Mouse (Mus musculus): ENCODE measurements around the gene Fgfr2. TPM values are rescaled to one million over a fixed set of nuclear protein-coding genes. Genes with fewer than 3 reads are reported as not detected.
"Not testable (repeated sequence)": the region's sequence is repeated elsewhere in the genome, so short reads cannot be mapped to it uniquely, and the experiment has no call there.

Fgfr2 gene
- polyA plus RNA-seq, 1 experiment from 2014 or later, result 92.5 TPM

GRCm38 (mm10) chr7:131391761-131392160, 1731.4 kb downstream of the Fgfr2 start:
- H3K27ac ChIP-seq; H3K27me3 ChIP-seq (ENCODE audit: insufficient read depth, poor library complexity, severe bottlenecking); DNase-seq (ENCODE audit: low spot score); H3K4me3 ChIP-seq; H3K4me1 ChIP-seq (replicated peaks); H3K9me3 ChIP-seq: not testable (repeated sequence)
- 92% methylated on average over 7 of the region's 7 CpGs for WGBS
- H3K36me3 ChIP-seq, result peaks cover 66% of the 10 kb centered on the region

DNA sequence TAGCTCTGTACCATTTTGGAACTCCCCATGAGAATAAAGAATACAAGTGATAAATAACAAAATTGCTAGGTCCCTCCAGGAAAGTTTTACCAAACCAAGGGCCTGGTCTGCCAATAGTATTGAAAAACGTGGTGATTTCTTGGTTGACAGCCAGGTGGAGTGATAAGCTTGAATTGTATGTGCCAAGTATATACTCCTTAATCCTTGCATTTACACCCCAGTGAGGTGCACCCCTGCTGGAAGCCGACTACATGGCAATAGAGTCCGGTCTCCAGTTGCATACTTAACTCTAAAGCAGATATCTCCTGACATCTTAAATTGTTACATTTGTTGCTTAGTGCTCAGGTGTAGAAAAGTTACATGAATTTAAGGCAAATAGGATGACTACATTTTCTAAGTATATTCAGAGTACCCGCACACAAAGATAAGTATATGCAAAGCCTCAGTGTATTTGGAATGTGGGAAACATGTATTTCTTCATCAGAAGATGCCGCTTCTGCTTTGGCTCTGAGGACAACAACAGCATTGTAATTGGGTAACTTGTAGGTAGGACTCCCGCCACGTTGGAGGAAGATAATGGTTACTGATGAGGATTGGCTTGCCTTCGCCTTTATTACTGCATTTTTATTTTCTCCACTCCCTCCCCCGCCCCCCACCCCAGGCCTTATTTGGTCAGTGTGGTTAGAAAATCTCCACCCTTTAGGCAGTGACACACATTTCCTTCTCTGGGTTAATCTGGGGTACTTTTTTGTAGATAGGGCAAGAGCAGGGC, 1751.1 kb downstream of the Fgfr2 start:
- H3K4me3 ChIP-seq, result peak overlapping the region; percentile 63
- H3K4me1 ChIP-seq (replicated peaks), result peaks cover 16% of the 10 kb centered on the region
- H3K9me3 ChIP-seq, result no peaks in the 10 kb centered on the region
- peak overlapping the region; percentile 92; the same call in 1 of the 2 replicates for H3K27ac ChIP-seq
- H3K36me3 ChIP-seq, result peaks cover 19% of the 10 kb centered on the region
- H3K27me3 ChIP-seq (ENCODE audit: insufficient read depth, poor library complexity, severe bottlenecking), result no peaks in the 10 kb centered on the region
- DNase-seq (ENCODE audit: low spot score), result no peak
- 77% methylated on average over 9 of the region's 9 CpGs for WGBS

- WGBS, result 9% methylated on average over 9 of the region's 9 CpGs
- H3K9me3 ChIP-seq, result no peaks in the 10 kb centered on the region
- no peak for DNase-seq (ENCODE audit: low spot score)
- peak overlapping the region; percentile 92 for H3K27ac ChIP-seq
- peak overlapping the region; percentile 63 for H3K4me3 ChIP-seq
- peaks cover 19% of the 10 kb centered on the region for H3K36me3 ChIP-seq
- peaks cover 16% of the 10 kb centered on the region for H3K4me1 ChIP-seq (replicated peaks)
- H3K27me3 ChIP-seq (ENCODE audit: insufficient read depth, poor library complexity, severe bottlenecking), result no peaks in the 10 kb centered on the region
These were observed 1751.7 kb downstream of the Fgfr2 start for GRCm38 (mm10) chr7:131371470-131371860.

DNA sequence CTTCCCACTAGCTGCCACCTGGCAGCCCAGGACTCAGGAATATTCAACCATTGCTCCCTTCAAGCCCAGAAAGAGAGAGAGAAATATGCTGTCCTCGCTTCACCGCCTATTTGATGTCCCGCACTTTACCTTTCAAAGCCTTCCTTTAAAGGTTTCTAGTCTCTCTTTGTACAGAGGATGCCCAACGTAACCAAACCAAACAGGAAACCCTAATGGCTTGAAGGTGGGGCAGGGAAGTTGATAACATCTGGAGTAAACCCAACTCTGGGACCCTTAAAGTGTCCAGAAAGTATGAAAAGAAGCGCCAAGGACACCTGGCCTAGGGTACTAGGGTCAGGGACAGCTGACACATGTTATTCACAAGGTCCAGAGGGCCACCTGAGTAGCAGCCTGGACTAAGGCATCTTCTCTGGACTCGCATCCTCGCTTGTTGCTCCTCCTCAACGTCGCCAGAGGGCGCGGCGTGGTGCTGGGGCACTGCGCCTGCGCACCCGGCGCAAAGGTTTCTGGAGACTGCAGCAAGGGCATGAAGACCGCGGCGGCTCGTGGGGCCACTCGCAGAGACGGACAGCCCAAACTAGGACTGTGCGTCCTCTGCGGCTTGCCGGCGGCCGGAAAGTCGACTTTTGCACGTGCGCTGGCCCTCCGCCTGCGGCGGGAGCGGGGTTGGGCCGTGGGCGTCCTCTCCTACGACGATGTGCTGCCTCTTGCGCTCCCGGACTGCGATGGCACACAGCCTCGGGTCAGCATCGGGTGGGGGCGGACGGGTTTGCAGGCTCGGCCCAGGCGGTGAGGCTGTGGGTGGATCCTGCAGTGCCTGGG, 1752.3 kb downstream of the Fgfr2 start, which contains the start of gene Pstk:
TSS of gene Pstk (plus strand) at position 494 of the 822 bp plus-strand sequence.
- DNase-seq (ENCODE audit: low spot score), result peak; percentile 92
- Histone ChIP-seq H3K4me3 (peak within 1 kb of the TSS; percentile 63), H3K9me3 (no peaks in the 10 kb centered on the region), H3K4me1 (replicated peaks) (peaks cover 16% of the 10 kb centered on the region), H3K27me3 (ENCODE audit: insufficient read depth, poor library complexity, severe bottlenecking) (no peaks in the 10 kb centered on the region), H3K36me3 (peaks cover 19% of the 10 kb centered on the region), H3K27ac (peak within 1 kb of the TSS; percentile 92)
- WGBS, result 5% methylated on average over 47 of the region's 47 CpGs

GRCm38 (mm10) chr7:131364131-131364530, 1759.0 kb downstream of the Fgfr2 start:
- peaks cover 19% of the 10 kb centered on the region for H3K36me3 ChIP-seq
- peaks cover 6% of the 10 kb centered on the region; the same call in 1 of the 2 replicates for H3K27me3 ChIP-seq (ENCODE audit: insufficient read depth, poor library complexity, severe bottlenecking)
- H3K9me3 ChIP-seq, result no peaks in the 10 kb centered on the region
- no peak overlapping the region for H3K27ac ChIP-seq
- peaks cover 20% of the 10 kb centered on the region for H3K4me1 ChIP-seq (replicated peaks)
- no peak for DNase-seq (ENCODE audit: low spot score)
- H3K4me3 ChIP-seq, result no peak overlapping the region
- 91% methylated on average over 8 of the region's 8 CpGs for WGBS

DNA sequence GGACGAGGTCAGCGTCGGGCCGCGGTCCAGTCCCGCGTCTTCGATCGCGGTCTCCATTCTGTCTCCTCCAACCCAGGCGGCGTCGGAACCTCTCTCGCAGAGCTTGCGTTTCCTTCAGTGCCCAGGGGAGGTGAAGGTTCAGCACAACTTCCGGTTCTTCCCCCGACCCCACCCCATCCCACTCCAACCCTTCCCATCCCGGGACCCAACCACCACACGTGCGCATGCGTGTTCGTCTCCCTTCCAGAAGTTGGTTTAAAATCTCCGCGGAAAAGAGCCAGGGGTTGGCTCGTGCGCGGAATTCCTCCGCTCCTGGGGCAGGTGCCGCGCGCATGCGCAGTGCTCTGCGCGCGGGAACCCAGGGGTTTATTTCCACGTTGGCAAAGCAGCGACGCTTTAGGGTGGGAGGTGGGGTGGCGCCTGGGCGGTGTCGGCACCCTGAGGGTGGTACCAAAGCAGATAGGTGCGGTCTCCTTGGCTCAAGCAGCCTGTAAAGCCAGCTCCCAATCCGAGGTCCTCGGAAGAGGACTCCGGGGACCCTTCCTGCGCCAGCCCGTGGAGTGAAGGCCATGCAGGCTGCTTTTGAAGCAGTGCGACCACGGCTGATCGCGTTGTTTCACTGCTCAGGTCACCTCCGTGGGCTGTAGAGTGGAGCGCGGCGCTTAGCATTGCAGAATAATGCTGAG, 1760.4 kb downstream of the Fgfr2 start, which contains the start of gene 2310057M21Rik:
TSS of gene 2310057M21Rik (minus strand) at position 145 of the 686 bp plus-strand sequence.
- Histone ChIP-seq H3K9me3 (no peaks in the 10 kb centered on the region), H3K4me3 (peak within 1 kb of the TSS; percentile 91), H3K27me3 (ENCODE audit: insufficient read depth, poor library complexity, severe bottlenecking) (peaks cover 6% of the 10 kb centered on the region; the same call in 1 of the 2 replicates), H3K4me1 (replicated peaks) (peaks cover 20% of the 10 kb centered on the region), H3K36me3 (peaks cover 32% of the 10 kb centered on the region), H3K27ac (peak within 1 kb of the TSS; percentile 95)
- WGBS, result under 1% methylated on average over 55 of the region's 55 CpGs
- DNase-seq (ENCODE audit: low spot score), result peak; percentile 96

DNA sequence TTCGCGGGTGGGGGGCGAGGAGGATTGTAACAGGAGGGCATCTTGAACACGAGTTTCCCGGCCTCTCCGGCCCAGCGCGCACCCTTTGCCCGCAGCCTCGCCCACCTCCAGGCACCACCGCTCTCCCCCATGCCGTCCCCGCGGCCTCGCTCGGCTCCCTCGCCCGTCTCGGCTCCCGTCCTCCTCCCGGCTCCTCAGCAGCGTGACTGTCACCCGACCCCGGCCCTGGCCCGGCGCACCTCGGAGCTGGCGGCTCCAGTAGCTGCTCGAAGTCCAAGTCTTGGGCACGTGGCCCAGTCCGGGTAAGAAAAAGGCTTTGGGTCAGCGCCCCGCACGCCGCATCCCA, 1760.9 kb downstream of the Fgfr2 start:
- WGBS, result under 1% methylated on average over 35 of the region's 35 CpGs
- Histone ChIP-seq H3K27ac (peak overlapping the region; percentile 95), H3K4me1 (replicated peaks) (peaks cover 20% of the 10 kb centered on the region), H3K9me3 (no peaks in the 10 kb centered on the region), H3K4me3 (peak overlapping the region; percentile 91), H3K36me3 (peaks cover 38% of the 10 kb centered on the region), H3K27me3 (ENCODE audit: insufficient read depth, poor library complexity, severe bottlenecking) (peaks cover 6% of the 10 kb centered on the region; the same call in 1 of the 2 replicates)
- no peak for DNase-seq (ENCODE audit: low spot score)

GRCm38 (mm10) chr7:131356105-131356504, 1767.0 kb downstream of the Fgfr2 start:
- DNase-seq (ENCODE audit: low spot score), result no peak
- peaks cover 3% of the 10 kb centered on the region for H3K4me1 ChIP-seq (replicated peaks)
- H3K4me3 ChIP-seq, result no peak overlapping the region
- no peaks in the 10 kb centered on the region for H3K9me3 ChIP-seq
- H3K27me3 ChIP-seq (ENCODE audit: insufficient read depth, poor library complexity, severe bottlenecking), result no peaks in the 10 kb centered on the region
- H3K27ac ChIP-seq, result no peak overlapping the region
- H3K36me3 ChIP-seq, result peaks cover 92% of the 10 kb centered on the region
- WGBS, result 96% methylated on average over 13 of the region's 13 CpGs

GRCm38 (mm10) chr7:131345856-131346541, 1777.2 kb downstream of the Fgfr2 start:
- Histone ChIP-seq H3K27me3 (ENCODE audit: insufficient read depth, poor library complexity, severe bottlenecking) (no peaks in the 10 kb centered on the region), H3K4me3 (no peak overlapping the region), H3K36me3 (peaks cover 94% of the 10 kb centered on the region), H3K9me3 (no peaks in the 10 kb centered on the region), H3K4me1 (replicated peaks) (no peaks in the 10 kb centered on the region), H3K27ac (no peak overlapping the region)
- 84% methylated on average over 7 of the region's 7 CpGs for WGBS
- no peak for DNase-seq (ENCODE audit: low spot score)

DNA sequence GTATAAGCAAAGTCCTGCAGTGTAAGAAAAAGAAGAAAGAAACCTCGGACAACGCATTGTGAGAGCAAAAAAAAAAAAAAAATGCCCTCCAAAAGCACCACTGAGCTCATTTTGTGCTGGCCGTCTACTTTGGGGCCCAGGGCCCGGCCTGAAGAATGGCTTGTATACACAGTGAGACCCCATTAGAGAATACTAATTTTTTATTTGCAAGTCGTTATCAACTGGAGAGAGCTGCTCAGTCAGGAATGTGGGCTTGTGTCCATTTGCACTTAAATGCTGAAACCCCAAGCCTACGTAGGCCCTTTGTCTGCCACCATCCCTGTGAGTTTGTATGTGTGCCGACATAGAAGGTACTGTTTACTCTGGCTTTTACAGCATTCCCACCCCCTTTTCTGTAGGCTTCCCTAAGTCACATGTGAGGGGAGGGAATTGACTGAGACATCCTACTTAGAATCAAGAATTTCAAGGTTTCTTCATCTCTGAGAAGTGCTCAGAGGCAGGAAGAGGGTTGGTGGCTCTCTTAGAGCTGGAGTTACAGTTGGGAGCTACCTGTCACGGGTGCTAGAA, 1785.6 kb downstream of the Fgfr2 start:
- 57% methylated on average over 8 of the region's 8 CpGs for WGBS
- Histone ChIP-seq H3K36me3 (peaks cover 33% of the 10 kb centered on the region), H3K9me3 (no peaks in the 10 kb centered on the region), H3K4me3 (no peak overlapping the region), H3K4me1 (replicated peaks) (peaks cover 4% of the 10 kb centered on the region; the same call in 1 of the 2 replicates), H3K27ac (no peak overlapping the region), H3K27me3 (ENCODE audit: insufficient read depth, poor library complexity, severe bottlenecking) (no peaks in the 10 kb centered on the region)
- DNase-seq (ENCODE audit: low spot score), result no peak

DNA sequence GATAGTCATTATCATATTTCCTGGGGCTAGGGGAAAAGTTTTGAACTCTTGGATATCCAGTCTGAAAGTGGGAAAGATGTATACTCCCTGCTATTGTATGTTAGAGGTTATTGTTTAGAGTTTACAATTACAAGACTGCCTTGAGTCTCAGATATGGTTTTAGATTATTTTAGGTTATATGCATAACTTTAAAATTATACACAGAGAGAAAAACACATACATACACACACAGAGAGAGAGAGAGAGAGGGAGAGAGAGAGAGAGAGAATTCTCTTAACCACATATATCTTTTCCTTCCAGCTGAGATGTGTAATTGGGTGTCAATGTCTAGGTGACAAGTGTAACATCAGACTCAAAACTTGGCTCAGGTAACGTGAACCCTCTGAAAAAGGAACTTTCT, 1789.6 kb downstream of the Fgfr2 start, which contains the start of gene Fam24a:
TSS of gene Fam24a (plus strand) at position 301 of the 400 bp plus-strand sequence.
- peaks cover 4% of the 10 kb centered on the region; the same call in 1 of the 2 replicates for H3K4me1 ChIP-seq (replicated peaks)
- WGBS, result 58% methylated on average over 1 of the region's 1 CpGs

GRCm38 (mm10) chr7:131331688-131332087, 1791.5 kb downstream of the Fgfr2 start:
- WGBS, result 77% methylated on average over 2 of the region's 2 CpGs
- no peaks in the 10 kb centered on the region for H3K27me3 ChIP-seq (ENCODE audit: insufficient read depth, poor library complexity, severe bottlenecking)
- no peaks in the 10 kb centered on the region for H3K36me3 ChIP-seq
- no peak overlapping the region for H3K4me3 ChIP-seq
- H3K9me3 ChIP-seq, result no peaks in the 10 kb centered on the region
- DNase-seq (ENCODE audit: low spot score), result no peak
- H3K4me1 ChIP-seq (replicated peaks), result no peaks in the 10 kb centered on the region
- no peak overlapping the region for H3K27ac ChIP-seq

More for the DNA sequence above, 1789.6 kb downstream of the Fgfr2 start, which contains the start of gene Fam24a:
- peaks cover 3% of the 10 kb centered on the region; the same call in 1 of the 2 replicates for H3K36me3 ChIP-seq
- no peaks in the 10 kb centered on the region for H3K27me3 ChIP-seq (ENCODE audit: insufficient read depth, poor library complexity, severe bottlenecking)
- no peak within 1 kb of the TSS for H3K4me3 ChIP-seq
- H3K9me3 ChIP-seq, result no peaks in the 10 kb centered on the region
- DNase-seq (ENCODE audit: low spot score), result no peak
- no peak within 1 kb of the TSS for H3K27ac ChIP-seq

Measured in hindbrain, embryonic 10.5 days (tissue).